Mouse (Mus musculus): Measurements from ENCODE around the gene Gm10722.
"Not testable (repeated sequence)": the region's sequence is repeated elsewhere in the genome, so short reads cannot be mapped to it uniquely, and the experiment has no call there.

- TF ChIP-seq CTCF, POLR2A (IDR thresholded peaks at IDR 0.05; ENCODE audit: insufficient read depth, low read depth, low read length): not testable (repeated sequence)
Observed at GRCm38 (mm10) chr9:3024912-3025467, 24.3 kb downstream of the Gm10722 start, which contains the start of gene Gm10717.
